Mouse (Mus musculus) thymus, postnatal 10 days (tissue): Measurements from ENCODE around the gene Fam189a1.

Source experiments
- DNase-seq, 2 experiments: peaks; one replicate each; pipeline ENCODE4 v3.0.0; 2021; ENCODE audit warnings: low spot score in 2 of 2

The Fam189a1 gene

GRCm38 (mm10) chr7:64880415-64880814 is 276.0 kb downstream of the Fam189a1 start:
- DNase-seq: no peak

DNA sequence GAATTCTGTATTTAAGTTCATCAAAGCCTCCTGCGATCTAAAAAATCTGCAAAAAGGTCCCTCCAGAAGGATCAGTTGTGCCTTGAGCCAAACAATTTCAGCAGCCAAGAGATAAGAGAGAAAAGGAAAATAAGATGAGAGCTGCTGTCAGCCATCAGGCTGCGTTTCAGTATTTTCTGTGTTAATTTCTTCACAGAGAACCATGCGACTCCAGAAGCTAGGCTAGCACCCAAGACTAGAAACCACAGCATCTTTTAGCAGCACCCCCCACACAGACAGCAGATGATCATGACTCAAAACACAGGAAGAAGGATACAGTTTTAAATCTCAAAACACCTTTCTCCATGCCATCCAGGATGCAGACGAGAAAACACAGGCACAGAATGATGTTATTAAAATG is 281.4 kb downstream of the Fam189a1 start:
- DNase-seq: no peak

GRCm38 (mm10) chr7:64873266-64873665 is 283.1 kb downstream of the Fam189a1 start:
- peak; percentile 7 to 23 for DNase-seq

DNA sequence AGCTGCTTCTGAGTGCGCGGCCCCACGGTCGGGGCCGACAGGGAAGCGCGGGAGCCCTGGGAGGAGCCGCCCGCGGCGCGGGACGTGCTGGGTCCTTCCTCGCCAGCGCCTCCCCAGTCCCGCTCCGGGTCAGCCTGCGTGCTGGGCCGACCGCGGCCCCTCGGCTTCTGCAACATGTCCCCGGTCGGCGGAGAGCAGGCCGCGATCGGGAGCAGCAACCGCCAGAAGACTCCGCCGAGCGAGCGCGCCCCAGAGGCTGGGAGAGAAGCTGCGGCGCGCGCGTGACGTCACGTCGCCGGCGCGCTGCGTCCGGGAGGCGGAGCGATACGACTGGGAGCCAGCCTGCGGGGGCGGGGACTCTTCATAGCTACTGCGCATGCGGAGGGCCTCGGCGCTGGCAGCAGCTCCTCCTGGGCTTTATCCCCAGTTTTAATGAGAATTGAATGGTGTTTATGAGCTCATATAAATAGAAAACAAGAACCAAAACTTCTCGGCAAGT is 283.6 kb downstream of the Fam189a1 start, which contains the start of gene Nsmce3:
TSS of gene Nsmce3 (minus strand) at position 255 of the 499 bp plus-strand sequence.
- DNase-seq: peak; percentile 91 to 97

- peak in 1 of 2 experiments; percentile 49 for DNase-seq
These were observed 284.2 kb downstream of the Fam189a1 start for GRCm38 (mm10) chr7:64871987-64872742.

DNA sequence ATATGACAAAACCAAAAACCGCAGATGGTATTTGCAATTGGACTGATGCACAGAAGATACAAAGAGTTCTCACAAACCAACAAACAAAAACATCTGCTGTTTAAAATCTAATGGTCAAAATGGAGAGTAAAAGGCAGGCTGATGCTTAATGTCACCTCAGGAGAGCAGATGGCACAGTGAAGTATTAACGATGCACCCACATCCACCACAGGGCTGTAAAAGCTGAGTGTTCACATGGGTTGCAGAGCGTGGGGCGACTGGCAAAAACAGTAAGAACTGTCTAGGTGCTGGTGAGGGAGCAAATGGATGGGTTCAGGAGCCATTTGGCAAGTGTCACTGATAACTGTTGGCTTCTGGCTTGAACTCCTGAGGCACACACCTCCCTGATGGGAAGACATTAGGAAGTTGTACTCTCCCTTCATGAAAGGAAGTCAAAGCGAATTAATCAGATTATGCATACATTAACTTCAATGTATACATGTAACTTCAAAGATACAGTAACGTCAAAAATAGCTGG is 286.8 kb downstream of the Fam189a1 start:
- no peak for DNase-seq

- no peak for DNase-seq
These were observed 292.8 kb downstream of the Fam189a1 start for GRCm38 (mm10) chr7:64863538-64863937.

DNA sequence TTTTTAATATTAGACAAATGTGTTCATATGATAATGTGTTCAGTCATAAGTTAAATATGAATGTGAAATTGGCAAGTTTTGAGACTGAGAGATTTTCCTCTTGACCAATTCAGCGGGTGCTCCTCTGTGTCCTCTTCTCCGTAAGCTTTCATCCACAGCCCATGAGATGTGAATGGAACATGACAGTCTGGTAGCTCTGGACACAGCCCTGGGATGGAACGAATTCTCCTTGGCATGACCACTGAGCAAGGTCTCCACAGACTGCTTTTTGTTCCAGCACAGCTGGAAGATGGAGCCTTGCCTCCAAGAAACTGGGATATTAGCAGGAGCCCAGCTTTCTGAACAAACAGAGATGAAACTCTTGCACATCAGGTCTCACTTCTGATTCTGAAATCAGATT is 293.4 kb downstream of the Fam189a1 start:
- no peak for DNase-seq

GRCm38 (mm10) chr7:64856526-64857082 is 299.8 kb downstream of the Fam189a1 start:
- no peak for DNase-seq

DNA sequence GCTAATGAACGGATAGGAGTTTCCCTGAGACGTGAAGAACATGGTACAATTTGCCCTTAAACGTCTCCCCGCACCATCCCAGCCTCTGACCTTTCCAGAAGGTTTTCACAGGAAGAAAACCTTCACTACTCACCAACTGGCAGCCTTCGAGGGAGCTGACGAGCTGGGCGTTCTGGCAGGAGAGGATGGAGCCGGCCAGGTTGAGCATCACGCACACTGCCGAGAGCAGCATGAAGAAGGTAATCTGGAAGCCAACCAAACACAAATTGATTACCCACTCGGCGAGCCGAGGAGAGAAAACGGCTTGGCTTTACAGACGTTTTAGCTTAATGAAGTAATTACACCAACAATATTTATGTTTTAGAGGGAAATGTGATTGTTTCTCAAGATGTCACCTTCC is 300.4 kb downstream of the Fam189a1 start:
- DNase-seq: no peak

DNA sequence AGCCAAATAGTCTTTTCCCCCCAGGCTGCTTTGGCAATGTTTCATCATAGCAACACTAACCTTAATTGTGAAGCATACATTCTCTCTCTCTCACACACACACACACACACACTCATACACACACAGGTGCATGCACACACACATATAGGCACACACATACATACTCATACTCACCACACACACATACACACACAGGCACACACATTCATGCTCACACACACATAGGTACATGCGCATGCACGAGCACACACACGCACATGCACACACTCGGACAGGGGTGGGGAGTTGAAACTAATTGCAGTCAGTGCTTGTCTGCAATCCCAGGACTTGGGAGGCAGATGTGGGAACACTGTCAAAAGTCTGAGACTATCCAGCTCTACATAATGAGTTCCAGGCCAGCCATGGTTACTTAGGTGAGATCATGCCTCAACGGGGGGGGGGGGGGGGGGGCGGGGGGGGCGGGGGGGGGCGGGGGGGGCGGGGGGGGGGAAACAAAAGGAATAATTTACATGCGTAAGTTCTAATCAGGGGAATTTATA is 300.9 kb downstream of the Fam189a1 start:
- DNase-seq: no peak

GRCm38 (mm10) chr7:64850791-64851190 is 305.6 kb downstream of the Fam189a1 start:
- DNase-seq: peak in 1 of 2 experiments; percentile 32

- no peak for DNase-seq
These were observed 308.9 kb downstream of the Fam189a1 start for GRCm38 (mm10) chr7:64847366-64847899.

DNA sequence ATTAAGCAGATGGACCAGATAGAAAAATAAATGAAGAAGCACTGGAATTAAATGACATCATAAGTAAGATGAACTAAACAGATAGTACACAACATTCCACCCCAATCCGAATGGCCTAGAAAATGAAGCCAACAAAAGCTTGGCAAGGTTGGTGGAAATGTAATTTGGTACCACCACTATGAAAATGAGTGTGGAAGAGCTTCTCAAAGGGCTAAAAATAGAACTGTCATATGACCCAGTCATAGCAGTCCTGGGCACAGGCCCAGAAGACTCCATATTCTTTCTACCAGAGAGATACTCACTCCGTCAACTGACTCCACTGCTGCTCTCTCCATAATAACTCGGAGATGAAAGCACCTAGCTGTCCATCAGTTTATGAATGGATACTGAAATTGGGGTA is 310.3 kb downstream of the Fam189a1 start:
- DNase-seq: no peak

- no peak for DNase-seq
These were observed 315.3 kb downstream of the Fam189a1 start for GRCm38 (mm10) chr7:64840946-64841659.

- no peak for DNase-seq
These were observed 315.8 kb downstream of the Fam189a1 start for GRCm38 (mm10) chr7:64840576-64840895.

GRCm38 (mm10) chr7:64839801-64840575 is 316.4 kb downstream of the Fam189a1 start:
- DNase-seq: peak; percentile 5 to 19

GRCm38 (mm10) chr7:64839281-64839680 is 317.1 kb downstream of the Fam189a1 start:
- DNase-seq: no peak

- no peak for DNase-seq
These were observed 326.0 kb downstream of the Fam189a1 start for GRCm38 (mm10) chr7:64830214-64830995.

DNA sequence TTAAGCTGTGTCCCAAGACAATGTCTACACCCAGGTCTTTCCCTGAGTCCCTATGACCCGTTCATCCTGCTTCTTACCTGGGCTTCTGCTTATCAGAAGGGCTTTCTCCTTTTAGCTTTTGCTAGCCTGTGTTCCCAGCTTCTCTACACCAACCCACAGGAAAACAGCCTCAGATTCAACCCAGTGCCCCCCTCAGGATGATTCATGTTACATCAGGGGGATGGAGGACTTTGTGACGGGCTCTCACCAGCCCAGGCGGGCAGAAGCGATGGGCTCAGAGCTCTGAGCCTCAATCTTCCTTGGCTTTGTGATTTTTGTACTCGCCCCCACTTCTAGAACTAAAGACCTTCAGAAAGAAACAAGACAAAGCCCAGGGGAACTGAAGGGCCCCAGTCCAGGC is 335.3 kb downstream of the Fam189a1 start:
- no peak for DNase-seq
